Mouse (Mus musculus) heart, embryonic 11.5 days (tissue): ENCODE results near the gene Slc50a1. TPM values are rescaled to one million over a fixed set of nuclear protein-coding genes. Genes with fewer than 3 reads are reported as not detected.
A peak's percentile ranks its signal among the peaks of the same experiment; 100 is the strongest.

Experiments
- ATAC-seq: fragments of 200-750 bp; cut with Nextera tagmentation; replicated peaks from 2 replicates; pipeline ENCODE4 v1.8.0; 2017; ENCODE audit warnings: moderate library complexity; ENCODE audit not compliant: insufficient number of reproducible peaks, low FRiP score, low TSS enrichment
- H3K27ac ChIP-seq: fragments of 300-500 bp; sonication (generic); 2 replicates; pipeline ENCODE4 v1.5.1; 2014; ENCODE audit warnings: mild to moderate bottlenecking, low read depth, low read length
- H3K27me3 ChIP-seq: fragments of 300-500 bp; sonication (generic); 2 replicates; pipeline ENCODE4 v1.6.1; 2014; ENCODE audit warnings: mild to moderate bottlenecking, low read length, mixed read lengths; ENCODE audit not compliant: control insufficient read depth, insufficient read depth
- H3K36me3 ChIP-seq: fragments of 300-500 bp; sonication (generic); 2 replicates; pipeline ENCODE4 v1.6.1; 2014; ENCODE audit warnings: mild to moderate bottlenecking, low read length, moderate library complexity, mixed read lengths; ENCODE audit not compliant: control insufficient read depth, insufficient read depth
- H3K4me1 ChIP-seq: fragments of 300-500 bp; sonication (generic); 2 replicates; pipeline ENCODE4 v1.6.1; 2014; ENCODE audit warnings: low read length; ENCODE audit not compliant: control insufficient read depth, insufficient read depth
- H3K4me2 ChIP-seq: fragments of 300-500 bp; sonication (generic); 2 replicates; pipeline ENCODE4 v1.6.1; 2014; ENCODE audit warnings: mild to moderate bottlenecking, moderate library complexity
- H3K4me3 ChIP-seq: fragments of 300-500 bp; sonication (generic); 2 replicates; pipeline ENCODE4 v1.5.1; 2014; ENCODE audit warnings: low read depth, low read length
- H3K9ac ChIP-seq: fragments of 300-500 bp; sonication (generic); 2 replicates; pipeline ENCODE4 v1.6.1; 2014; ENCODE audit warnings: mild to moderate bottlenecking, low read depth, low read length, moderate library complexity
- H3K9me3 ChIP-seq: fragments of 300-500 bp; sonication (generic); replicated peaks from 2 replicates; pipeline ENCODE4 v1.6.1; 2016; ENCODE audit warnings: low read length; ENCODE audit not compliant: control insufficient read depth
- WGBS: fragments of 180-500 bp; shearing (Covaris S2); extraction: QIAGEN DNeasy Blood & Tissue Kit; methylation state at CpG from one replicate; pipeline ENCODE4 v1.1.7; 2014; ENCODE audit not compliant: insufficient replicate concordance; 5-methylcytosine and 5-hydroxymethylcytosine counted together
- polyA plus RNA-seq: library from polyadenylated mRNA; unstranded; fragments of >200 nt; fragmentation: Nextera tagmentation; extraction: Ambion mirVana; gene quantifications from 2 replicates; pipeline ENCODE4 v1.2.1, GENCODE M21; 2014

Gene Slc50a1
- polyA plus RNA-seq, 1 experiment from 2014 or later, result 40.9 TPM

- H3K4me1 ChIP-seq, result peaks cover 19% of the 10 kb centered on the region
- no peak overlapping the region for H3K27ac ChIP-seq
- ATAC-seq, result no peak
- no peak overlapping the region for H3K4me2 ChIP-seq
- H3K4me3 ChIP-seq, result no peak overlapping the region
- H3K27me3 ChIP-seq, result peaks cover 21% of the 10 kb centered on the region
- no peaks in the 10 kb centered on the region for H3K9me3 ChIP-seq
- no peak overlapping the region for H3K9ac ChIP-seq
- H3K36me3 ChIP-seq, result no peaks in the 10 kb centered on the region
- 69% methylated on average over 9 of the region's 9 CpGs for WGBS
Measured at GRCm38 (mm10) chr3:89242331-89242895, 28.0 kb downstream of the Slc50a1 start.

- no peak for ATAC-seq
- Histone ChIP-seq H3K4me2 (no peak overlapping the region), H3K27me3 (peaks cover 7% of the 10 kb centered on the region), H3K36me3 (no peaks in the 10 kb centered on the region), H3K4me3 (no peak overlapping the region), H3K4me1 (no peaks in the 10 kb centered on the region), H3K9me3 (no peaks in the 10 kb centered on the region), H3K27ac (no peak overlapping the region), H3K9ac (no peak overlapping the region)
- WGBS, result 67% methylated on average over 12 of the region's 12 CpGs
Measured at GRCm38 (mm10) chr3:89238494-89238893, 31.9 kb downstream of the Slc50a1 start.

GRCm38 (mm10) chr3:89237682-89238081 is 32.7 kb downstream of the Slc50a1 start:
- H3K9me3 ChIP-seq, result no peaks in the 10 kb centered on the region
- no peak overlapping the region for H3K4me2 ChIP-seq
- no peak overlapping the region for H3K4me3 ChIP-seq
- H3K27me3 ChIP-seq, result peaks cover 7% of the 10 kb centered on the region
- 91% methylated on average over 21 of the region's 21 CpGs for WGBS
- ATAC-seq, result no peak
- H3K9ac ChIP-seq, result no peak overlapping the region
- no peaks in the 10 kb centered on the region for H3K36me3 ChIP-seq
- no peak overlapping the region for H3K27ac ChIP-seq
- H3K4me1 ChIP-seq, result no peaks in the 10 kb centered on the region

GRCm38 (mm10) chr3:89236516-89236915 is 33.9 kb downstream of the Slc50a1 start:
- H3K9ac ChIP-seq, result no peak overlapping the region
- H3K27ac ChIP-seq, result no peak overlapping the region
- ATAC-seq, result no peak
- peaks cover 7% of the 10 kb centered on the region for H3K27me3 ChIP-seq
- H3K4me3 ChIP-seq, result no peak overlapping the region
- no peaks in the 10 kb centered on the region for H3K4me1 ChIP-seq
- 84% methylated on average over 10 of the region's 10 CpGs for WGBS
- no peaks in the 10 kb centered on the region for H3K9me3 ChIP-seq
- H3K4me2 ChIP-seq, result no peak overlapping the region
- H3K36me3 ChIP-seq, result no peaks in the 10 kb centered on the region

GRCm38 (mm10) chr3:89233562-89234110 is 36.7 kb downstream of the Slc50a1 start:
- H3K4me3 ChIP-seq, result no peak overlapping the region
- H3K4me2 ChIP-seq, result peak overlapping the region; percentile 23; the same call in 1 of the 2 replicates
- H3K4me1 ChIP-seq, result peaks cover under 1% of the 10 kb centered on the region; the same call in 1 of the 2 replicates
- peaks cover 24% of the 10 kb centered on the region for H3K27me3 ChIP-seq
- no peak for ATAC-seq
- no peaks in the 10 kb centered on the region for H3K9me3 ChIP-seq
- H3K27ac ChIP-seq, result no peak overlapping the region
- WGBS, result 70% methylated on average over 14 of the region's 14 CpGs
- no peak overlapping the region for H3K9ac ChIP-seq
- H3K36me3 ChIP-seq, result no peaks in the 10 kb centered on the region

GRCm38 (mm10) chr3:89232614-89233013 is 37.8 kb downstream of the Slc50a1 start:
- Histone ChIP-seq H3K36me3 (no peaks in the 10 kb centered on the region), H3K9ac (no peak overlapping the region), H3K4me2 (no peak overlapping the region), H3K27ac (no peak overlapping the region), H3K4me1 (peaks cover 7% of the 10 kb centered on the region; the same call in 1 of the 2 replicates), H3K9me3 (no peaks in the 10 kb centered on the region), H3K4me3 (no peak overlapping the region), H3K27me3 (peaks cover 24% of the 10 kb centered on the region)
- no peak for ATAC-seq
- WGBS, result 62% methylated on average over 6 of the region's 6 CpGs

GRCm38 (mm10) chr3:89231772-89232275 is 38.5 kb downstream of the Slc50a1 start:
- WGBS, result 70% methylated on average over 16 of the region's 16 CpGs
- no peak for ATAC-seq

GRCm38 (mm10) chr3:89231345-89231744 is 39.0 kb downstream of the Slc50a1 start:
- Histone ChIP-seq H3K9ac (no peak overlapping the region), H3K4me2 (no peak overlapping the region), H3K27ac (no peak overlapping the region), H3K9me3 (no peaks in the 10 kb centered on the region), H3K4me1 (peaks cover 9% of the 10 kb centered on the region; the same call in 1 of the 2 replicates), H3K4me3 (no peak overlapping the region), H3K36me3 (no peaks in the 10 kb centered on the region), H3K27me3 (peaks cover 29% of the 10 kb centered on the region)
- no peak for ATAC-seq
- WGBS, result 43% methylated on average over 7 of the region's 7 CpGs

More at GRCm38 (mm10) chr3:89231772-89232275, 38.5 kb downstream of the Slc50a1 start:
- Histone ChIP-seq H3K4me2 (no peak overlapping the region), H3K27me3 (peaks cover 24% of the 10 kb centered on the region), H3K9ac (no peak overlapping the region), H3K27ac (no peak overlapping the region), H3K9me3 (no peaks in the 10 kb centered on the region), H3K4me3 (no peak overlapping the region), H3K4me1 (peaks cover 9% of the 10 kb centered on the region; the same call in 1 of the 2 replicates), H3K36me3 (no peaks in the 10 kb centered on the region)

GRCm38 (mm10) chr3:89230561-89230960 is 39.8 kb downstream of the Slc50a1 start:
- WGBS, result 73% methylated on average over 2 of the region's 2 CpGs
- no peak overlapping the region for H3K9ac ChIP-seq
- H3K9me3 ChIP-seq, result no peaks in the 10 kb centered on the region
- H3K27me3 ChIP-seq, result peaks cover 36% of the 10 kb centered on the region
- no peak overlapping the region for H3K27ac ChIP-seq
- no peaks in the 10 kb centered on the region for H3K36me3 ChIP-seq
- H3K4me2 ChIP-seq, result no peak overlapping the region
- ATAC-seq, result no peak
- H3K4me3 ChIP-seq, result no peak overlapping the region
- H3K4me1 ChIP-seq, result peaks cover 9% of the 10 kb centered on the region; the same call in 1 of the 2 replicates
